Mouse (Mus musculus): ENCODE measurements at regions not wholly inside any gene's neighbourhood (a gene's known extent, or its start where the extent isn't known, plus 50 kb on each side); places are given as distances from the start of the nearest gene placed in this dataset. TPM values are rescaled to one million over a fixed set of nuclear protein-coding genes. Genes with fewer than 3 reads are reported as not detected.
A peak's percentile ranks its signal among the peaks of the same experiment; 100 is the strongest.

- ATAC-seq (ENCODE audit: low FRiP score): 0 out of 2 replicates have a peak, but pooled peaks have one; percentile 63
- Histone ChIP-seq H3K27ac (no peak overlapping the region), H3K27me3 (no peaks in the 10 kb centered on the region), H3K4me1 (no peaks in the 10 kb centered on the region), H3K36me3 (no peaks in the 10 kb centered on the region), H3K9ac (no peak overlapping the region), H3K4me2 (replicated peaks) (no peak overlapping the region), H3K9me3 (replicated peaks) (no peaks in the 10 kb centered on the region), H3K4me3 (no peak overlapping the region)
- WGBS: 69% methylated on average over 9 of the region's 9 CpGs
Measured at GRCm38 (mm10) chr15:6245950-6246894, 53.4 kb upstream of the Dab2 start.

DNA sequence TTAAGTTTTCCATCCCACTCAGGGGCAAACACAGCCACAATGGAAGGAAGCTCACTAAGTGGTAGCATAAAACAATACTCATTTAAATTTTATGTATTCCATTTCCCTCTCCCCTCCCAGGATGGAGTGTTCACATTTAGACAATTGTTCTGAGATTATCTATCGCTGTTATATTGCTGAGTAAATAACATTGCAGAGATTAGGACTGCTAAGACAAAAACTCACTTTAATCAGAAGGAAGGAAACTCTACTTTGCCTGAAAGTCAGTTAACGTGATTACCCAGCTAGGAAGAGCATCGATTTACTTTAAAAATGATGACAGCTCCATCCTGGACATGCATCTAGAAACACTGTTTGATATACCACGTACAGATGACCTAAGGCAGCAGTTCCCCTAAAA, 51.1 kb upstream of the Dab2 start:
- Histone ChIP-seq H3K27me3 (no peaks in the 10 kb centered on the region), H3K9me3 (replicated peaks) (no peaks in the 10 kb centered on the region), H3K9ac (no peak overlapping the region), H3K4me1 (no peaks in the 10 kb centered on the region), H3K4me3 (no peak overlapping the region), H3K36me3 (no peaks in the 10 kb centered on the region), H3K27ac (no peak overlapping the region), H3K4me2 (replicated peaks) (no peak overlapping the region)
- WGBS: 92% methylated on average over 4 of the region's 4 CpGs
- no peak for ATAC-seq (ENCODE audit: low FRiP score)

Small RNA genes lying in the stretch of these regions (microRNA-seq; reads per million reads assigned to microRNA genes)
- not detected for gene Gm27760

Measured in hindbrain, embryonic 12.5 days (tissue).